Mouse (Mus musculus) spleen, adult 2 months (tissue): ENCODE measurements at regions not wholly inside any gene's neighbourhood (a gene's known extent, or its start where the extent isn't known, plus 50 kb on each side); places are given as distances from the start of the nearest gene placed in this dataset.

ENCODE experiments used
- CTCF ChIP-seq: fragments of 200-500 bp; IDR thresholded peaks from 2 replicates; pipeline ENCODE4 v1.5.1; 2011; ENCODE audit warnings: mild to moderate bottlenecking, inconsistent platforms; ENCODE audit not compliant: insufficient read depth, insufficient read length, insufficient replicate concordance; ENCODE audit errors: extremely low read depth
- POLR2A ChIP-seq: fragments of 200-500 bp; IDR thresholded peaks from 2 replicates; pipeline ENCODE4 v1.6.1; 2011; ENCODE audit warnings: low read depth, low read length, inconsistent platforms

DNA sequence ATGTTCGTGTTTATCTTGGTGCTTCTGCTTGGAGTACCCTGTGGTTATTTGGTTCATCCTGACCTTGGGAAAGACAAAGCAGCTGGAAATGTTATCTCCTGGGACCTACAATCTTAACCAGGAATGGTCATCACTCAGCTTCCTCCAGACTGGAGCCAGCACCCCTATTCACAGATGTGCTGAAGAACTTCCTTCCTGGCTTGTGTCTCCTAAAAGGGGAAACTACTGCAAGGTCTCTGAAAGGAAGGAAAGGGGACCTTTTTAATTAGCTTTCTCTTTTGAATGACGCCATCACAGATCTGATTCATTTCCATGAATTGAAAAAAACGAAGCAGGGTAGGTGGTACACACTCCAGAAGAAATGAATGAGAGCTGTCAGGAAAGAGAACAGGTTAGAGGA is 476.0 kb upstream of the A1bg start:
- TF ChIP-seq CTCF, result no peak
- TF ChIP-seq POLR2A, result no peak
